Mouse (Mus musculus) CD4-positive naive resting alpha-beta T cell, adult 57 days (primary cell): Measurements from ENCODE around the gene Il33. TPM values are rescaled to one million over a fixed set of nuclear protein-coding genes. Genes with fewer than 3 reads are reported as not detected.

Source experiments
- total RNA-seq: library from RNA; stranded (reverse); gene quantifications from one replicate; pipeline ENCODE4 v1.2.4, GENCODE M21; 2023

The Il33 gene
- not detected for total RNA-seq

GRCm38 (mm10) chr19:29924638-29925258 lies at the start of gene Il33:
Gene Il33 (plus strand): TSS chr19:29925114.

GRCm38 (mm10) chr19:30003621-30004020 lies 78.7 kb downstream of the Il33 start, which contains the start of gene Trpd52l3:
Gene Trpd52l3 (plus strand): TSS chr19:30003790.

Other genes with a start within 250 kb of the Il33 start
- not detected for gene Mlana, start 227.3 kb upstream of the Il33 start, total RNA-seq
- gene 9930021J03Rik, start 119.1 kb upstream of the Il33 start, total RNA-seq, result 28.5 TPM
- gene Ranbp6, start 112.1 kb upstream of the Il33 start, total RNA-seq, result 22.8 TPM
- not detected for gene Trpd52l3, start 78.7 kb downstream of the Il33 start, total RNA-seq
- gene Uhrf2, start 105.4 kb downstream of the Il33 start, total RNA-seq, result 79.2 TPM